Mouse (Mus musculus): Measurements from ENCODE around the gene Trrap.

- TF ChIP-seq GATA1 (IDR thresholded peaks at IDR 0.05; ENCODE audit: borderline replicate concordance, low read length) (no peak), FLI1 (IDR thresholded peaks at IDR 0.05; ENCODE audit: low read length) (no peak)
These were observed 104.2 kb downstream of the Trrap start for GRCm38 (mm10) chr5:144871775-144872174.

Data from megakaryocyte, embryonic 14.5 days (primary cell).